Mouse (Mus musculus) hindbrain, embryonic 14.5 days (tissue): Measurements from ENCODE around the gene Tmprss9. TPM values are rescaled to one million over a fixed set of nuclear protein-coding genes. Genes with fewer than 3 reads are reported as not detected.
A peak's percentile ranks its signal among the peaks of the same experiment; 100 is the strongest.

ENCODE experiments used
- ATAC-seq: fragments of 200-750 bp; cut with Nextera tagmentation; 2 replicates; pipeline ENCODE4 v1.8.0; 2017; ENCODE audit warnings: moderate number of reproducible peaks, mild to moderate bottlenecking, moderate TSS enrichment, moderate library complexity; ENCODE audit not compliant: low FRiP score
- DNase-seq: peaks from one replicate; pipeline ENCODE4 v3.0.0-alpha.2; 2015; ENCODE audit warnings: low spot score
- H3K27ac ChIP-seq: fragments of 300-500 bp; sonication (generic); 2 replicates; pipeline ENCODE4 v1.5.1; 2014; ENCODE audit warnings: mild to moderate bottlenecking, moderate library complexity
- H3K27me3 ChIP-seq: fragments of 300-500 bp; sonication (generic); 2 replicates; pipeline ENCODE4 v1.6.1; 2014; ENCODE audit warnings: mild to moderate bottlenecking, low read length, mixed read lengths; ENCODE audit not compliant: control insufficient read depth, insufficient read depth
- H3K36me3 ChIP-seq: fragments of 300-500 bp; sonication (generic); replicated peaks from 2 replicates; pipeline ENCODE4 v1.6.1; 2014; ENCODE audit not compliant: control insufficient read depth, insufficient read depth
- H3K4me1 ChIP-seq: fragments of 300-500 bp; sonication (generic); replicated peaks from 2 replicates; pipeline ENCODE4 v1.6.1; 2014; ENCODE audit warnings: antibody characterized with exemption, low read length, mixed read lengths; ENCODE audit not compliant: control insufficient read depth, insufficient read depth
- H3K4me2 ChIP-seq: fragments of 300-500 bp; sonication (generic); replicated peaks from 2 replicates; pipeline ENCODE4 v1.6.1; 2014; ENCODE audit warnings: mild to moderate bottlenecking, moderate library complexity
- H3K4me3 ChIP-seq: fragments of 300-500 bp; sonication (generic); replicated peaks from 2 replicates; pipeline ENCODE4 v1.5.1; 2014; ENCODE audit warnings: mild to moderate bottlenecking, low read length
- H3K9ac ChIP-seq: fragments of 300-500 bp; sonication (generic); 2 replicates; pipeline ENCODE4 v1.6.1; 2014
- H3K9me3 ChIP-seq: fragments of 300-500 bp; sonication (generic); 2 replicates; pipeline ENCODE4 v1.6.1; 2016; ENCODE audit warnings: low read length; ENCODE audit not compliant: control insufficient read depth
- WGBS: fragments of 180-500 bp; shearing (Covaris S2); extraction: QIAGEN DNeasy Blood & Tissue Kit; methylation state at CpG from one replicate; pipeline ENCODE4 v1.1.7; 2014; 5-methylcytosine and 5-hydroxymethylcytosine counted together
- polyA plus RNA-seq: library from polyadenylated mRNA; unstranded; fragments of >200 nt; fragmentation: Nextera tagmentation; extraction: Ambion mirVana; gene quantifications from 2 replicates; pipeline ENCODE4 v1.2.1, GENCODE M21; 2014

Gene Tmprss9
- polyA plus RNA-seq, 1 experiment from 2014 or later: 0.17 TPM

GRCm38 (mm10) chr10:80936135-80936809 lies 64.6 kb downstream of the Tmprss9 start:
- Histone ChIP-seq H3K4me3 (peak overlapping the region; percentile 12), H3K36me3 (no peaks in the 10 kb centered on the region), H3K9ac (peak overlapping the region; percentile 28), H3K27me3 (peaks cover 61% of the 10 kb centered on the region), H3K27ac (peak overlapping the region; percentile 58), H3K4me2 (peak overlapping the region; percentile 39), H3K4me1 (peaks cover 74% of the 10 kb centered on the region), H3K9me3 (no peaks in the 10 kb centered on the region)
- peak; percentile 52; the same call in 1 of the 2 replicates for ATAC-seq
- 1% methylated on average over 37 of the region's 37 CpGs for WGBS
- peak; percentile 75 for DNase-seq

DNA sequence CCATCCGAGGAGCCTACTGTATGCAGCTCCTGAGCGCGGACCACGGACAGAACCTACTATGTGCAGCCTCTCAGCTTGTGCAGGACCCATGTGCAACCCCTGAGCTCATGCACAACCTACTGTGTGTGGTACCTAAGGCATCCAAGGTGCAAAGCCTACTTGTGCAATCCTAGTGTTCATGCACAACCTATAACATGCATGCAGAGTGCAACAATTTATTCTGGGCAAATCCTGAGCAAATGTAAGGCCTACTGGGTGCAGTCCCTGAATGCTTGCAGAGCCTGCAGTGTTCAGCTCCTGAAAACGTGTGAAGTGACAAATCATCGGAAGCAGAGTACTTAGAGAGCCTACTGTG lies 65.1 kb downstream of the Tmprss9 start:
- ATAC-seq (no peak), DNase-seq (no peak)
- Histone ChIP-seq H3K27ac (no peak overlapping the region), H3K9ac (peak overlapping the region; percentile 28), H3K4me1 (peaks cover 69% of the 10 kb centered on the region), H3K36me3 (no peaks in the 10 kb centered on the region), H3K9me3 (no peaks in the 10 kb centered on the region), H3K27me3 (peaks cover 55% of the 10 kb centered on the region), H3K4me3 (no peak overlapping the region), H3K4me2 (peak overlapping the region; percentile 39)
- WGBS: 11% methylated on average over 6 of the region's 6 CpGs

- ATAC-seq (no peak), DNase-seq (no peak)
- Histone ChIP-seq H3K4me1 (peaks cover 60% of the 10 kb centered on the region), H3K4me3 (no peak overlapping the region), H3K4me2 (no peak overlapping the region), H3K27ac (peak overlapping the region; percentile 38; the same call in 1 of the 2 replicates), H3K9ac (no peak overlapping the region), H3K36me3 (no peaks in the 10 kb centered on the region), H3K27me3 (peaks cover 48% of the 10 kb centered on the region), H3K9me3 (no peaks in the 10 kb centered on the region)
- 28% methylated on average over 8 of the region's 8 CpGs for WGBS
Observed at GRCm38 (mm10) chr10:80937646-80938045, 66.0 kb downstream of the Tmprss9 start.

DNA sequence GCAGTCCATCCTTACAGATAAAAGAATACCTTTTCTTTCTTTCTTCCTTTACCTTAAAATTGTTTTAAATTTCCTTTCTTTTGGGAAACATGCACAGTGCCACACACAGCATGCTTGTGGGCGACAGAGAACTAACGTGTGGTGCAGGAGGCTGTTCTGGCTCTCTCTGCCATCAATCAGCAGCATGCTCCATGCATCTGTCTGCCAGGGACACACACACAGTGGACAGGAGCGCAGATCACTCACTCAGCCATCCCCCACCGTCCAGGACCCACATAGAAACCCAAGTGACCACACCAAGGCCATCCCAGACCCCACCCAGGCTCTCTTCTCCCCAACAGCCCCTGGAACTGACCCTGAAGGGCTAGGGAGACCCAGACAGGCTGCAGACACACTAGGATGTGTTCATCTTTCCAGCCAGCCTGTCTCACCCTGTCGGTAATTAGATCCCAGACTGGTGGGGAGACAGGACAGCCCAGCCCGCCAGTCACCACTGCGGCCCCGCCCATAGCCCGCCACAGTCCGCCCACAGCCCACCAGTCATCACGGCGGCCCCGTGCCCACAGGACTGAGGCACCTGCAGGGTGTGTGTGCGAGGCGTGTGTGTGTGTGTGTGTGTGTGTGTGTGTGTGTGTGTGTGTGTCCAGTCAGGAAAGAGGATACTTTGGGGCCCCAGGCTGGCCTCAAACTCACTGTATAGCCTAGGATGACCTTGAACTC lies 67.3 kb downstream of the Tmprss9 start:
- H3K27me3 ChIP-seq: peaks cover 34% of the 10 kb centered on the region
- H3K4me2 ChIP-seq: peak overlapping the region; percentile 57
- ATAC-seq: 0 out of 2 replicates have a peak, but pooled peaks have one; percentile 42
- no peaks in the 10 kb centered on the region for H3K36me3 ChIP-seq
- H3K9me3 ChIP-seq: no peaks in the 10 kb centered on the region
- peaks cover 49% of the 10 kb centered on the region for H3K4me1 ChIP-seq
- H3K4me3 ChIP-seq: peak overlapping the region; percentile 25
- no peak for DNase-seq
- H3K27ac ChIP-seq: peak overlapping the region; percentile 28; the same call in 1 of the 2 replicates
- H3K9ac ChIP-seq: peak overlapping the region; percentile 46
- WGBS: 11% methylated on average over 15 of the region's 15 CpGs

GRCm38 (mm10) chr10:80939671-80940070 lies 68.0 kb downstream of the Tmprss9 start:
- no peaks in the 10 kb centered on the region for H3K36me3 ChIP-seq
- H3K9ac ChIP-seq: peak overlapping the region; percentile 46
- 5% methylated on average over 28 of the region's 28 CpGs for whole genome bisulfite sequencing
- H3K4me1 ChIP-seq: peaks cover 49% of the 10 kb centered on the region
- peaks cover 28% of the 10 kb centered on the region for H3K27me3 ChIP-seq
- H3K27ac ChIP-seq: peak overlapping the region; percentile 28; the same call in 1 of the 2 replicates
- peak; percentile 77 for DNase-seq
- H3K4me2 ChIP-seq: peak overlapping the region; percentile 57
- ATAC-seq: peak; percentile 36
- H3K9me3 ChIP-seq: no peaks in the 10 kb centered on the region
- H3K4me3 ChIP-seq: peak overlapping the region; percentile 25

- peak overlapping the region; percentile 28; the same call in 1 of the 2 replicates for H3K27ac ChIP-seq
- WGBS: 47% methylated on average over 8 of the region's 8 CpGs
- peak overlapping the region; percentile 25; the same call in 1 of the 2 replicates for H3K4me3 ChIP-seq
- peak overlapping the region; percentile 57 for H3K4me2 ChIP-seq
- no peaks in the 10 kb centered on the region for H3K36me3 ChIP-seq
- H3K9me3 ChIP-seq: no peaks in the 10 kb centered on the region
- ATAC-seq: no peak
- DNase-seq: no peak
- peak overlapping the region; percentile 46; the same call in 1 of the 2 replicates for H3K9ac ChIP-seq
- H3K4me1 ChIP-seq: peaks cover 46% of the 10 kb centered on the region
- peaks cover 20% of the 10 kb centered on the region; the same call in 1 of the 2 replicates for H3K27me3 ChIP-seq
Observed at GRCm38 (mm10) chr10:80940320-80940987, 68.8 kb downstream of the Tmprss9 start.

DNA sequence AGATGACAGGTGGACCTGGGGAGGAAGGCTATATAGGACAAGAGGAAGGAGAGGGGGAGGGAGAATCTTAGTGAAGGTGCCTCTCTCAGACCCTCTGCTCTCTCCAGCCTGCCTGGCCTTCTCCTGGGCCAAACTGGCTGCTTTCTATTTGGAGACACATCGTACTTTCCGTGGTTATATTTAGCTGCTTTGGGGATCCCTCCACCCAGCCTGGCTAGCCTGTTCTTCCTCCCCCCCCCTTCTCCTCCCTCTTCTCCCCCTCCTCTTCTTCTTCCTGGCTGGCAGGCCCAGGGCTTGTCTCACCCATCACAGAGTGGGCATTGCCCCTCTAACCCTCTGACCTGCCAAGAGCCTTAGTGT lies 69.3 kb downstream of the Tmprss9 start:
- Histone ChIP-seq H3K9me3 (no peaks in the 10 kb centered on the region), H3K4me2 (no peak overlapping the region), H3K36me3 (no peaks in the 10 kb centered on the region), H3K9ac (no peak overlapping the region), H3K4me3 (no peak overlapping the region), H3K4me1 (peaks cover 41% of the 10 kb centered on the region), H3K27me3 (peaks cover 17% of the 10 kb centered on the region; the same call in 1 of the 2 replicates), H3K27ac (no peak overlapping the region)
- no peak for DNase-seq
- 88% methylated on average over 2 of the region's 2 CpGs for WGBS
- ATAC-seq: no peak

GRCm38 (mm10) chr10:80942919-80943318 lies 71.3 kb downstream of the Tmprss9 start:
- Histone ChIP-seq H3K4me1 (peaks cover 25% of the 10 kb centered on the region), H3K9ac (no peak overlapping the region), H3K27me3 (no peaks in the 10 kb centered on the region; the same call in 1 of the 2 replicates), H3K27ac (no peak overlapping the region), H3K36me3 (no peaks in the 10 kb centered on the region), H3K9me3 (no peaks in the 10 kb centered on the region), H3K4me2 (no peak overlapping the region), H3K4me3 (no peak overlapping the region)
- 66% methylated on average over 8 of the region's 8 CpGs for WGBS
- DNase-seq (no peak), ATAC-seq (no peak)

DNA sequence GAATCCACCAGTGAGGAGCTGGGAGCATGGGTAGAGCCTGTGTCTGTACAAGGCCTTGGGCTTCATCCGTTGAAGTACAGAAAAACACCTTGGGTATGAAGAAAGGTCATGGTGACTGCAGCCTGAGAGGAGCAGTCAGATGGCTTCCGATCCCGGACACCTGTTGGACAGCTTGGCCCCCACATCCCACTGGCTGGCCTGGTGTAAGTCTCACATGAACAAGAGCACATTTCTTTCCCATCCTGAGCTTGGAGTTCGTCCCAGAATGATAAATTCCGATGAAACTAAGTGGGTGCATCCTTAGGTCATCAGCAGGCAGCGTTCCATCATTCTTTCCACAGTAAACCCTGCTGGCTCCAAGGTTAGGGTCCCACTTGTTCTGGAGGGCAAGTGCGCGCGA lies 72.1 kb downstream of the Tmprss9 start:
- ATAC-seq (no peak), DNase-seq (no peak)
- no peaks in the 10 kb centered on the region for H3K9me3 ChIP-seq
- no peak overlapping the region for H3K9ac ChIP-seq
- WGBS: 85% methylated on average over 9 of the region's 9 CpGs
- H3K27ac ChIP-seq: no peak overlapping the region
- no peaks in the 10 kb centered on the region for H3K27me3 ChIP-seq
- H3K4me1 ChIP-seq: peaks cover 17% of the 10 kb centered on the region
- H3K4me3 ChIP-seq: no peak overlapping the region
- no peaks in the 10 kb centered on the region for H3K36me3 ChIP-seq
- H3K4me2 ChIP-seq: no peak overlapping the region
